Mouse (Mus musculus): ENCODE results near the gene 2510009E07Rik.

The 2510009E07Rik gene

GRCm38 (mm10) chr16:21694463-21695241 is at the start of gene 2510009E07Rik:
Gene 2510009E07Rik (minus strand): TSS chr16:21694665.
- DNase-seq (ENCODE audit: low read depth, low spot score) = peak; percentile 76

- no peak for DNase-seq (ENCODE audit: low read depth, low spot score)
Measured at GRCm38 (mm10) chr16:21743401-21743800, 48.9 kb upstream of the 2510009E07Rik start.

GRCm38 (mm10) chr16:21742898-21743297 is 48.4 kb upstream of the 2510009E07Rik start:
- no peak for DNase-seq (ENCODE audit: low read depth, low spot score)

- no peak for DNase-seq (ENCODE audit: low read depth, low spot score)
Measured at GRCm38 (mm10) chr16:21742191-21742870, 47.9 kb upstream of the 2510009E07Rik start.

GRCm38 (mm10) chr16:21741542-21741941 is 47.1 kb upstream of the 2510009E07Rik start:
- no peak for DNase-seq (ENCODE audit: low read depth, low spot score)

GRCm38 (mm10) chr16:21735638-21736037 is 41.2 kb upstream of the 2510009E07Rik start:
- no peak for DNase-seq (ENCODE audit: low read depth, low spot score)

- peak; percentile 74 for DNase-seq (ENCODE audit: low read depth, low spot score)
Measured at GRCm38 (mm10) chr16:21727897-21728364, 33.5 kb upstream of the 2510009E07Rik start.

- no peak for DNase-seq (ENCODE audit: low read depth, low spot score)
Measured at GRCm38 (mm10) chr16:21727421-21727820, 33.0 kb upstream of the 2510009E07Rik start.

GRCm38 (mm10) chr16:21724261-21724660 is 29.8 kb upstream of the 2510009E07Rik start:
- no peak for DNase-seq (ENCODE audit: low read depth, low spot score)

- no peak for DNase-seq (ENCODE audit: low read depth, low spot score)
Measured at GRCm38 (mm10) chr16:21719770-21720169, 25.3 kb upstream of the 2510009E07Rik start.

GRCm38 (mm10) chr16:21714516-21714915 is 20.1 kb upstream of the 2510009E07Rik start:
- DNase-seq (ENCODE audit: low read depth, low spot score) = no peak

GRCm38 (mm10) chr16:21710321-21710720 is 15.9 kb upstream of the 2510009E07Rik start:
- no peak for DNase-seq (ENCODE audit: low read depth, low spot score)

GRCm38 (mm10) chr16:21704691-21705090 is 10.2 kb upstream of the 2510009E07Rik start:
- DNase-seq (ENCODE audit: low read depth, low spot score) = no peak

GRCm38 (mm10) chr16:21702314-21702690 is 7.8 kb upstream of the 2510009E07Rik start:
- DNase-seq (ENCODE audit: low read depth, low spot score) = no peak

- no peak for DNase-seq (ENCODE audit: low read depth, low spot score)
Measured at GRCm38 (mm10) chr16:21701611-21702313, 7.3 kb upstream of the 2510009E07Rik start.

GRCm38 (mm10) chr16:21698136-21698535 is 3.7 kb upstream of the 2510009E07Rik start:
- DNase-seq (ENCODE audit: low read depth, low spot score) = no peak

- DNase-seq (ENCODE audit: low read depth, low spot score) = no peak
Measured at GRCm38 (mm10) chr16:21696946-21697345, 2.5 kb upstream of the 2510009E07Rik start.

- no peak for DNase-seq (ENCODE audit: low read depth, low spot score)
Measured at GRCm38 (mm10) chr16:21695242-21695578, 745 bp upstream of the 2510009E07Rik start.

- peak; percentile 54 for DNase-seq (ENCODE audit: low read depth, low spot score)
Measured at GRCm38 (mm10) chr16:21693981-21694462, 443 bp downstream of the 2510009E07Rik start.

GRCm38 (mm10) chr16:21690216-21690755 is 4.2 kb downstream of the 2510009E07Rik start:
- DNase-seq (ENCODE audit: low read depth, low spot score) = peak; percentile 29

- DNase-seq (ENCODE audit: low read depth, low spot score) = peak; percentile 66
Measured at GRCm38 (mm10) chr16:21689141-21689540, 5.3 kb downstream of the 2510009E07Rik start.

- DNase-seq (ENCODE audit: low read depth, low spot score) = no peak
Measured at GRCm38 (mm10) chr16:21687406-21687805, 7.1 kb downstream of the 2510009E07Rik start.
